Mouse (Mus musculus): ENCODE measurements at regions not wholly inside any gene's neighbourhood (a gene's known extent, or its start where the extent isn't known, plus 50 kb on each side); places are given as distances from the start of the nearest gene placed in this dataset.

DNA sequence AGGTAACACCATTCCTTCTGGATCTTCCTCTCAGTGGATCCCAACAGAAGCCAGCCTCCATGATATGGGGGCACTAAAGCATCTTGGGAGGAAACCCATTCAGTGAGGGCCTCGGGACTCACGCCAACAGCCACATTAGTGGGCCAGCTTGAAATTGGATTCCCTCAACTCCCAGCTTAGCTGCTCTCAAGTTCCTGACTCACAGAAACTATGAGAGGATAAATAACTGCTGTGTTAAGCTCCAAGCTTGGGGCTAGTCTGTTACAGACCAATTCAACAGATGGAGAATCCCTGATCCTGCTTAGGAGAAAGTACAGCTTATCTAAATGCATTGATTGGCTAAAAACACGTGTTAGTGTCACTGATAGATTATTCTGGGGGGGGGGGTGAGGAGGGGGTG, 210.7 kb upstream of the Tbx3 start:
- Histone ChIP-seq H3K9me3 (no peaks in the 10 kb centered on the region), H3K4me1 (no peaks in the 10 kb centered on the region), H3K4me2 (no peak overlapping the region), H3K27ac (no peak overlapping the region), H3K4me3 (no peak overlapping the region), H3K9ac (no peak overlapping the region), H3K27me3 (0 out of 2 replicates have a peak, but pooled peaks cover 2% of the 10 kb centered on the region), H3K36me3 (no peaks in the 10 kb centered on the region)
- 57% methylated on average over 3 of the region's 3 CpGs for WGBS
- ATAC-seq (ENCODE audit: insufficient number of reproducible peaks, low FRiP score, low TSS enrichment, low read depth), result no peak

GRCm38 (mm10) chr5:119462659-119463530, 207.6 kb upstream of the Tbx3 start:
- ATAC-seq (ENCODE audit: insufficient number of reproducible peaks, low FRiP score, low TSS enrichment, low read depth), result no peak
- H3K9me3 ChIP-seq, result no peaks in the 10 kb centered on the region
- no peak overlapping the region for H3K4me3 ChIP-seq
- 58% methylated on average over 14 of the region's 14 CpGs for WGBS
- no peak overlapping the region for H3K27ac ChIP-seq
- H3K36me3 ChIP-seq, result no peaks in the 10 kb centered on the region
- 0 out of 2 replicates have a peak, but pooled peaks cover 2% of the 10 kb centered on the region for H3K27me3 ChIP-seq
- H3K9ac ChIP-seq, result no peak overlapping the region
- H3K4me1 ChIP-seq, result no peaks in the 10 kb centered on the region
- H3K4me2 ChIP-seq, result no peak overlapping the region

GRCm38 (mm10) chr5:119464553-119464952, 205.9 kb upstream of the Tbx3 start:
- WGBS, result 73% methylated on average over 4 of the region's 4 CpGs
- Histone ChIP-seq H3K27me3 (0 out of 2 replicates have a peak, but pooled peaks cover 2% of the 10 kb centered on the region), H3K9me3 (no peaks in the 10 kb centered on the region), H3K4me3 (no peak overlapping the region), H3K4me1 (no peaks in the 10 kb centered on the region), H3K4me2 (no peak overlapping the region), H3K27ac (no peak overlapping the region), H3K9ac (no peak overlapping the region), H3K36me3 (no peaks in the 10 kb centered on the region)
- no peak for ATAC-seq (ENCODE audit: insufficient number of reproducible peaks, low FRiP score, low TSS enrichment, low read depth)

DNA sequence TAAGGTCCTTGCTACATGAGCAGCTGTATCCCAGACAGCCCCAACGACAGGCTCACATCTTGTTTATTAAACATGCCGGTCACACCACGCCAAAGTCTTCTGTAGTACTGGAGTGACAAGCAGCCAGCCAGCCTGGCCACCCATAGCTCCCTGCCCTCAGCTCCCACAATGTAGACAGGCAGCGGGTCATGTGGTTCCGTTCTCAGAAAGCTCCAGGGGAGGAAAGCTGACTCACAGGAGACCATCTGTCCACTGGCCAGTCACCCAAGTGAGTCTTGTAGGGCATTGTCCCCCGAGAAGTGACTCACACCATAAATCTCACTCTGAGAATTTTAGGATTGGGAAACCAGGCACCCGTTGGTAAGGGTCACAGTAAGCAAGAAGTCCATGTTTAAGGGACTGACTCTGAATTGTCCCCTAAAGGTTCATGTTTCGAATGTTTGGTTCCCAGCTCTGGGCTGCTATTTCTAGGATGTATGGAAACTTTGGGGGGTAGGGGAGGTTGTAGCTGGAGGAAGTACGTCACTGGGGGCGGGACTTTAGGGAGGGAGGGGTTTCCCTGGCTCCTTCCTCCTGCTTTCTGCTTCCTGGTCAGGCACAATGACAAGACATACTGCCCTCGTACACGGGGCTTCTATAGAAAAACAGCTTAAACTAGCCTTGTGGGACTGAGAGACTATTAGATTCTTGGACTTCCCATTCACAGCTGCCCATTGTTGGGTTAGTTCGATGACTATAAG, 203.0 kb upstream of the Tbx3 start:
- Histone ChIP-seq H3K4me3 (no peak overlapping the region), H3K27ac (no peak overlapping the region), H3K27me3 (no peaks in the 10 kb centered on the region), H3K9ac (no peak overlapping the region), H3K36me3 (no peaks in the 10 kb centered on the region), H3K4me1 (no peaks in the 10 kb centered on the region), H3K4me2 (no peak overlapping the region), H3K9me3 (no peaks in the 10 kb centered on the region)
- WGBS, result 77% methylated on average over 13 of the region's 13 CpGs
- ATAC-seq (ENCODE audit: insufficient number of reproducible peaks, low FRiP score, low TSS enrichment, low read depth), result no peak

DNA sequence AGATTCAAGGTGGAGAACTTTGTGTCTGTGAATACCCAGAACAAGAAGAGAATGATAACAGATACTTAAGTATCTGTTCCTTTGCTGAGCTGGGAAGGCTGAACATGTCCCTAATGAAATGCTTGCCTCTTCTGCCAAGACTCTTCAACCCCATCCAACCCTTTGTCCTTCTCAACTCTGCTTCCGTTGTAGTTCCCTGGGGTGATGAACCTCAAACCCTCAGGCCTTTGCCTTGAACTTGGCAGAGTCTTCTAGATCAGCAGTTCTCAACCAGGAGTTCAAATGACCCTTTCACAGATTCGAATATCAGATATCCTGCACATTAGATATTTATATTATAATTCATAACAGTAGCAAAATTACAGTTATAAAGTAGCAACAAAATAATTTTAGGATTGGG, 192.5 kb upstream of the Tbx3 start:
- 79% methylated on average over 2 of the region's 2 CpGs for WGBS
- H3K4me2 ChIP-seq, result no peak overlapping the region
- no peaks in the 10 kb centered on the region for H3K27me3 ChIP-seq
- no peak overlapping the region for H3K4me3 ChIP-seq
- no peaks in the 10 kb centered on the region for H3K9me3 ChIP-seq
- no peak for ATAC-seq (ENCODE audit: insufficient number of reproducible peaks, low FRiP score, low TSS enrichment, low read depth)
- H3K4me1 ChIP-seq, result peaks cover 13% of the 10 kb centered on the region
- no peak overlapping the region for H3K9ac ChIP-seq
- H3K27ac ChIP-seq, result no peak overlapping the region
- no peaks in the 10 kb centered on the region for H3K36me3 ChIP-seq

- H3K4me3 ChIP-seq, result no peak overlapping the region
- no peak for ATAC-seq (ENCODE audit: insufficient number of reproducible peaks, low FRiP score, low TSS enrichment, low read depth)
- 79% methylated on average over 4 of the region's 4 CpGs for WGBS
- H3K4me1 ChIP-seq, result peaks cover 13% of the 10 kb centered on the region
- no peak overlapping the region for H3K9ac ChIP-seq
- no peaks in the 10 kb centered on the region for H3K27me3 ChIP-seq
- no peaks in the 10 kb centered on the region for H3K36me3 ChIP-seq
- H3K4me2 ChIP-seq, result no peak overlapping the region
- no peaks in the 10 kb centered on the region for H3K9me3 ChIP-seq
- H3K27ac ChIP-seq, result no peak overlapping the region
Observed at GRCm38 (mm10) chr5:119478331-119478730, 192.1 kb upstream of the Tbx3 start.

- no peak overlapping the region for H3K4me3 ChIP-seq
- peaks cover 13% of the 10 kb centered on the region for H3K4me1 ChIP-seq
- ATAC-seq (ENCODE audit: insufficient number of reproducible peaks, low FRiP score, low TSS enrichment, low read depth), result 0 out of 2 replicates have a peak, but pooled peaks have one; percentile 48
- H3K27me3 ChIP-seq, result no peaks in the 10 kb centered on the region
- H3K4me2 ChIP-seq, result no peak overlapping the region
- no peaks in the 10 kb centered on the region for H3K36me3 ChIP-seq
- 30% methylated on average over 28 of the region's 28 CpGs for WGBS
- no peaks in the 10 kb centered on the region for H3K9me3 ChIP-seq
- no peak overlapping the region for H3K9ac ChIP-seq
- 0 out of 2 replicates have a peak overlapping the region, but pooled peaks have one; percentile 7 for H3K27ac ChIP-seq
Observed at GRCm38 (mm10) chr5:119480191-119481190, 190.0 kb upstream of the Tbx3 start.

DNA sequence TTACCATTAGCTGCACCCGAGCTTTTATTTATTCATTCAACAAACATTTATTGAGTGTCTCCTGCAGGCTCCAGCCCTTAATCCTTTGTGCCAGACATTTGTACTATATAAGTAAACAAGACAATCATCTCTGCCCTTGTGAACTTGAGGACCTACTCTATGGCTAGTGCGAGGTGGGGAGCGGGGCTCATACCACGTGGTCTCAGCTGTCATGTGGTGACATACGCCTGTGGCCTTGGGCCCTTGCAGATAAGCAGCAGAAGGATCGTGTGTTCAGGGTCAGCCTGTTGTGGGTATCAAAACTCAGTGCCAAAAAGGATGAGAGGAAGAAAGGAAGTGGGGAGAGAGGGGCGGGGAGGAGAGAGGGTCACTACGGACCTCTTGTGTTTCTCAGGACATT, 186.8 kb upstream of the Tbx3 start:
- Histone ChIP-seq H3K36me3 (no peaks in the 10 kb centered on the region), H3K9me3 (no peaks in the 10 kb centered on the region), H3K27me3 (no peaks in the 10 kb centered on the region), H3K4me2 (no peak overlapping the region), H3K27ac (no peak overlapping the region), H3K4me3 (no peak overlapping the region), H3K4me1 (peaks cover 13% of the 10 kb centered on the region), H3K9ac (no peak overlapping the region)
- ATAC-seq (ENCODE audit: insufficient number of reproducible peaks, low FRiP score, low TSS enrichment, low read depth), result no peak
- 81% methylated on average over 8 of the region's 8 CpGs for WGBS

DNA sequence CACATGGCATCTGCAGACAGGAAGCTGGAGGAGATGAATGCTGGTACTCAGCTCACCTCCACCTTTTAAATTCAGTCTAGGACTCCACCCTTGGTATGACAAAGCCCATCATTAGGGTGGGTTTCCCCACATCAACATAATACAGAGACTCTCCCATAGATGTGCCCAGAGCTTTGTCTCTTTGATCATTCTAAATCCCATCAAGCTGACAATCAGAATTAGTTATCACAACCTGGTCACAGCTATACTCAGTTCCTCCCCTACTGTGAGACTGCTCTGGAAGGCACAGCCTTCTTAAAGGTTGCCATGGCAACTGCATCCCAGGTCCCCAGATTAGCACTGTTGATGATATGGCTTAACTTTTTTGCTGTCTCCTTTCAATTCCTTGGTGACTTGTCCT, 184.3 kb upstream of the Tbx3 start:
- Histone ChIP-seq H3K9me3 (no peaks in the 10 kb centered on the region), H3K36me3 (no peaks in the 10 kb centered on the region), H3K27ac (no peak overlapping the region), H3K4me2 (no peak overlapping the region), H3K4me1 (no peaks in the 10 kb centered on the region), H3K4me3 (no peak overlapping the region), H3K9ac (no peak overlapping the region), H3K27me3 (0 out of 2 replicates have a peak, but pooled peaks cover 3% of the 10 kb centered on the region)
- no peak for ATAC-seq (ENCODE audit: insufficient number of reproducible peaks, low FRiP score, low TSS enrichment, low read depth)

DNA sequence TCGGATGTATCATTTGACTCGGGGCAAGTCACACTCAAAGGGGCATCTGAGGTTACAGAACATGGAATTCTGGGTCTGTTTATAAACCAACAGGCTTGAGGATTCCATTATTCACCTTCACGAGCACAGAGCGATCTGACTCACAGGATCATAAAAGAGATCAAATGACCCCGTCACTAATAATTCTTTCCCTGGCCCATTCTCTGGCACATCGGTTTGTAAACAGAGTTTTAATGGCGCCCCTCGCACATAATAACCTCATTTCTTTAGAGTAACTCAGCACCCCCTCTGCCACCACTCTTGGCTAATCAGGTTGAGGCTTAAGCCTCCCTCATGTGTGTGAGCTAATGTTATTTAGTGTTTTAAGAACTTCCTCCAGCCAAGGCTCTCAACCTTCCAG, 183.3 kb upstream of the Tbx3 start:
- Histone ChIP-seq H3K9ac (no peak overlapping the region), H3K27ac (no peak overlapping the region), H3K27me3 (0 out of 2 replicates have a peak, but pooled peaks cover 3% of the 10 kb centered on the region), H3K4me1 (no peaks in the 10 kb centered on the region), H3K9me3 (no peaks in the 10 kb centered on the region), H3K4me2 (no peak overlapping the region), H3K4me3 (no peak overlapping the region), H3K36me3 (no peaks in the 10 kb centered on the region)
- 29% methylated on average over 8 of the region's 8 CpGs for WGBS
- no peak for ATAC-seq (ENCODE audit: insufficient number of reproducible peaks, low FRiP score, low TSS enrichment, low read depth)

DNA sequence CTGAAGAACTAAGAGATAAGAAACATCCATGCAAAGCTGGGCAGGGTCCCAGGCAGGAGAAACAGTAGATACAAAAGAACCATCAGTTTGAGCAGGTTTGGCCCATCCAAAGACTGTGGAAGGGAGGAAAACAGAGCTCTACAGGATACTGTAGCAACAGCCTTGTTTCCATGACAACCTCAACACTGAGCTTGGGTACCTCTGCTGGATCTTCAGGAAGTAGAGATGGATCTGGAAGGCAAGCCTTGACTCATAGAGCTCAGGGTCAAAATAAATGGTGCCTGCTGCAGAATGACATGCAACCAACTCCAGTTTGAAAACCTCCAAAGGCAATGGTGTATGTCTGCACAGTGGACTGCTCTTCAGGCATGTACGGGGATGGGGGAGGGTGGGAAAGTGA, 173.0 kb upstream of the Tbx3 start:
- ATAC-seq (ENCODE audit: insufficient number of reproducible peaks, low FRiP score, low TSS enrichment, low read depth), result no peak
- Histone ChIP-seq H3K4me1 (no peaks in the 10 kb centered on the region), H3K4me2 (no peak overlapping the region), H3K9ac (no peak overlapping the region), H3K27ac (no peak overlapping the region), H3K9me3 (no peaks in the 10 kb centered on the region), H3K27me3 (peaks cover 7% of the 10 kb centered on the region; the same call in 1 of the 2 replicates), H3K4me3 (no peak overlapping the region), H3K36me3 (no peaks in the 10 kb centered on the region)
- WGBS, result 81% methylated on average over 1 of the region's 1 CpGs
